Mouse (Mus musculus): ENCODE results near the gene Mrpl32. TPM values are rescaled to one million over a fixed set of nuclear protein-coding genes. Genes with fewer than 3 reads are reported as not detected.

The Mrpl32 gene
- 34.8 TPM for polyA plus RNA-seq (2012; fragmentation: generic; extraction: Trizol)

- H3K36me3 ChIP-seq (ENCODE audit: control insufficient read depth, insufficient read depth), result peaks cover 39% of the 10 kb centered on the region
- peak within 1 kb of the TSS; percentile 65 for H3K4me2 ChIP-seq (ENCODE audit: low read depth)
- H3ac ChIP-seq (ENCODE audit: control insufficient read depth, insufficient read length), result peak within 1 kb of the TSS; percentile 85
- H3K27me3 ChIP-seq (ENCODE audit: control insufficient read depth, insufficient read depth, insufficient read length), result no peaks in the 10 kb centered on the region
- peaks cover 53% of the 10 kb centered on the region for H3K79me2 ChIP-seq (ENCODE audit: control insufficient read depth, insufficient read depth)
- TF ChIP-seq POLR2A (IDR thresholded peaks at IDR 0.05; ENCODE audit: insufficient read length, low read depth) (peak; percentile 93), MAX (IDR thresholded peaks at IDR 0.05; ENCODE audit: low read depth) (no peak), CEBPB (IDR thresholded peaks at IDR 0.05; ENCODE audit: insufficient read depth, poor library complexity, severe bottlenecking) (no peak), TCF3 (IDR thresholded peaks at IDR 0.05; ENCODE audit: insufficient read length, low read depth) (no peak), USF1 (IDR thresholded peaks at IDR 0.05; ENCODE audit: low read depth) (no peak), SRF (IDR thresholded peaks at IDR 0.05; ENCODE audit: control insufficient read depth, insufficient read length, low read depth) (peak; percentile 6), MYOG (IDR thresholded peaks at IDR 0.05; ENCODE audit: control insufficient read depth in 1 of 3, insufficient read depth in 1 of 3, insufficient read length in 2 of 3, low read depth in 2 of 3) (no peak), E2F4 (IDR thresholded peaks at IDR 0.05; ENCODE audit: insufficient read depth) (no peak), REST (IDR thresholded peaks at IDR 0.05; ENCODE audit: insufficient read depth, insufficient read length) (peak; percentile 8), MYOD1 (IDR thresholded peaks at IDR 0.05; ENCODE audit: control insufficient read depth in 1 of 3, insufficient read length in 2 of 3, low read depth in 2 of 3) (peak in 1 of 3 experiments; percentile 16), POLR2AphosphoS2 (IDR thresholded peaks at IDR 0.05; ENCODE audit: insufficient read length, low read depth) (peak; percentile 97), TCF12 (IDR thresholded peaks at IDR 0.05; ENCODE audit: insufficient read depth, poor library complexity, severe bottlenecking) (no peak)
- H3K4me3 ChIP-seq, result peak within 1 kb of the TSS; percentile 80
Observed at GRCm38 (mm10) chr13:14612926-14613529, at the start of gene Mrpl32, which contains the start of gene Psma2. TSS of gene Mrpl32 (minus strand) at chr13:14613165. TSS of gene Psma2 (plus strand) at chr13:14613240.

GRCm38 (mm10) chr13:14649301-14649700 lies 36.3 kb upstream of the Mrpl32 start:
- no peaks in the 10 kb centered on the region for H3K36me3 ChIP-seq (ENCODE audit: control insufficient read depth, insufficient read depth)
- TF ChIP-seq TCF3 (IDR thresholded peaks at IDR 0.05; ENCODE audit: insufficient read length, low read depth) (no peak), MAX (IDR thresholded peaks at IDR 0.05; ENCODE audit: low read depth) (no peak), MYOD1 (IDR thresholded peaks at IDR 0.05; ENCODE audit: control insufficient read depth in 1 of 3, insufficient read length in 2 of 3, low read depth in 2 of 3) (no peak), POLR2AphosphoS2 (IDR thresholded peaks at IDR 0.05; ENCODE audit: insufficient read length, low read depth) (no peak), USF1 (IDR thresholded peaks at IDR 0.05; ENCODE audit: low read depth) (no peak), SRF (IDR thresholded peaks at IDR 0.05; ENCODE audit: control insufficient read depth, insufficient read length, low read depth) (no peak), POLR2A (IDR thresholded peaks at IDR 0.05; ENCODE audit: insufficient read length, low read depth) (no peak), REST (IDR thresholded peaks at IDR 0.05; ENCODE audit: insufficient read depth, insufficient read length) (no peak), MYOG (IDR thresholded peaks at IDR 0.05; ENCODE audit: control insufficient read depth in 1 of 3, insufficient read depth in 1 of 3, insufficient read length in 2 of 3, low read depth in 2 of 3) (no peak), TCF12 (IDR thresholded peaks at IDR 0.05; ENCODE audit: insufficient read depth, poor library complexity, severe bottlenecking) (no peak), CEBPB (IDR thresholded peaks at IDR 0.05; ENCODE audit: insufficient read depth, poor library complexity, severe bottlenecking) (no peak), E2F4 (IDR thresholded peaks at IDR 0.05; ENCODE audit: insufficient read depth) (no peak)
- no peak overlapping the region for H3K4me2 ChIP-seq (ENCODE audit: low read depth)
- H3ac ChIP-seq (ENCODE audit: control insufficient read depth, insufficient read length), result no peak overlapping the region
- no peaks in the 10 kb centered on the region for H3K27me3 ChIP-seq (ENCODE audit: control insufficient read depth, insufficient read depth, insufficient read length)
- no peak overlapping the region for H3K4me3 ChIP-seq
- no peaks in the 10 kb centered on the region for H3K79me2 ChIP-seq (ENCODE audit: control insufficient read depth, insufficient read depth)

- H3K27me3 ChIP-seq (ENCODE audit: control insufficient read depth, insufficient read depth, insufficient read length), result no peaks in the 10 kb centered on the region
- H3K79me2 ChIP-seq (ENCODE audit: control insufficient read depth, insufficient read depth), result no peaks in the 10 kb centered on the region
- no peak overlapping the region for H3K4me3 ChIP-seq
- H3K36me3 ChIP-seq (ENCODE audit: control insufficient read depth, insufficient read depth), result peaks cover 4% of the 10 kb centered on the region
- no peak for TF ChIP-seq POLR2A (IDR thresholded peaks at IDR 0.05; ENCODE audit: insufficient read length, low read depth)
- TF ChIP-seq TCF3 (IDR thresholded peaks at IDR 0.05; ENCODE audit: insufficient read length, low read depth), result no peak
- no peak for TF ChIP-seq MYOD1 (IDR thresholded peaks at IDR 0.05; ENCODE audit: control insufficient read depth in 1 of 3, insufficient read length in 2 of 3, low read depth in 2 of 3)
- no peak overlapping the region for H3ac ChIP-seq (ENCODE audit: control insufficient read depth, insufficient read length)
- no peak overlapping the region for H3K4me2 ChIP-seq (ENCODE audit: low read depth)
Observed at GRCm38 (mm10) chr13:14639998-14640397, 27.0 kb upstream of the Mrpl32 start.

GRCm38 (mm10) chr13:14629726-14630641 lies 17.0 kb upstream of the Mrpl32 start, which contains the start of gene AW209491:
TSS of gene AW209491 (plus strand) at chr13:14630154.
- peaks cover 31% of the 10 kb centered on the region for H3K36me3 ChIP-seq (ENCODE audit: control insufficient read depth, insufficient read depth)
- TF ChIP-seq MAX (IDR thresholded peaks at IDR 0.05; ENCODE audit: low read depth) (no peak), MYOG (IDR thresholded peaks at IDR 0.05; ENCODE audit: control insufficient read depth in 1 of 3, insufficient read depth in 1 of 3, insufficient read length in 2 of 3, low read depth in 2 of 3) (peak in 1 of 3 experiments; percentile 32), MYOD1 (IDR thresholded peaks at IDR 0.05; ENCODE audit: control insufficient read depth in 1 of 3, insufficient read length in 2 of 3, low read depth in 2 of 3) (no peak), POLR2A (IDR thresholded peaks at IDR 0.05; ENCODE audit: insufficient read length, low read depth) (peak; percentile 90), POLR2AphosphoS2 (IDR thresholded peaks at IDR 0.05; ENCODE audit: insufficient read length, low read depth) (peak; percentile 99), CEBPB (IDR thresholded peaks at IDR 0.05; ENCODE audit: insufficient read depth, poor library complexity, severe bottlenecking) (peak; percentile 46; the same call in 1 of the 2 replicates), SRF (IDR thresholded peaks at IDR 0.05; ENCODE audit: control insufficient read depth, insufficient read length, low read depth) (no peak), TCF12 (IDR thresholded peaks at IDR 0.05; ENCODE audit: insufficient read depth, poor library complexity, severe bottlenecking) (no peak), TCF3 (IDR thresholded peaks at IDR 0.05; ENCODE audit: insufficient read length, low read depth) (no peak), USF1 (IDR thresholded peaks at IDR 0.05; ENCODE audit: low read depth) (no peak), REST (IDR thresholded peaks at IDR 0.05; ENCODE audit: insufficient read depth, insufficient read length) (no peak), E2F4 (IDR thresholded peaks at IDR 0.05; ENCODE audit: insufficient read depth) (no peak)
- H3K79me2 ChIP-seq (ENCODE audit: control insufficient read depth, insufficient read depth), result peaks cover 11% of the 10 kb centered on the region
- peak within 1 kb of the TSS; percentile 20 for H3ac ChIP-seq (ENCODE audit: control insufficient read depth, insufficient read length)
- H3K27me3 ChIP-seq (ENCODE audit: control insufficient read depth, insufficient read depth, insufficient read length), result no peaks in the 10 kb centered on the region
- H3K4me2 ChIP-seq (ENCODE audit: low read depth), result peak within 1 kb of the TSS; percentile 76
- peak within 1 kb of the TSS; percentile 85 for H3K4me3 ChIP-seq

Data from myocyte (in vitro differentiated cells).